Comparison of ENCODE assay signal across 11 mouse cellular contexts in the genomic region with DNA sequence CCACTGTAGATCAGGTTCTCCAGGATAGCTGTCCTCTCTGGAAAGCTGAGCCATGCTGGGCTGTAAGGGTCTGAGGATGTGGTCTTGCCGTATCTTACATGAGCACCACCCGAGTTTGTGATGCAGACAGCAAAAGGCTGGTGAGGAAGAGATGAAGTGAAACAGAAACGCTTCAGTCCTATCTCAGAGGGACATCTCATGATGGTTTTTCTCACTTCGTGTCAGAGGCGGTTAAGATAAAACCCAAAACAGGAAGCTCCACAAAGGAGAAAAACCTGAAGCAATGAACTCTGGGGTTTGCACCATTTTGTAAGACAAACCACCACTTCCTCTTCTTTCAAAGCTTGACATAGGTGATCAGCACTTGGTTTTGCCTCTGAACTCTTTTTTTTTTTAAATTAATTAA. TPM values are rescaled to one million over a fixed set of nuclear protein-coding genes. Genes with fewer than 3 reads are reported as not detected.
DNase-seq lines count a peak whose midpoint lies in the region; ATAC-seq and TF ChIP-seq lines count a peak whose summit lies in the region.
"Had no signal": no experiment of that assay in that cellular context is flagged by ENCODE, and none has a peak within 500 bp of the region (broad histone marks: within the 10 kb centered on the region; RNA-seq: fewer than 3 reads in every experiment).

No protein-coding gene starts in this region.

- H3K4me1 ChIP-seq in bone marrow, adult 2 months (ENCODE audit: control insufficient read depth, insufficient read depth, low read length): peaks cover 8% of the 10 kb centered on the region
- H3K4me1 ChIP-seq: lung, embryonic 15.5 days; neural tube, embryonic 15.5 days had no signal

- TF ChIP-seq CTCF in bone marrow, adult 2 months (IDR thresholded peaks at IDR 0.05; ENCODE audit: control insufficient read depth, insufficient read depth, low read length): 0 out of 2 replicates have a peak, but pooled peaks have one; percentile 10

- WGBS in bone marrow, adult 2 months: under 1% methylated on average over 5 of the region's 5 CpGs

- H3K4me3 ChIP-seq in bone marrow, adult 2 months (replicated peaks; ENCODE audit: control insufficient read depth, low read depth, low read length): peak overlapping the region; percentile 47
- H3K4me3 ChIP-seq: lung, embryonic 15.5 days; neural tube, embryonic 15.5 days had no signal

- 0 out of 2 replicates have a peak, but pooled peaks have one; percentile 19 for TF ChIP-seq POLR2A in bone marrow, adult 2 months (IDR thresholded peaks at IDR 0.05; ENCODE audit: borderline replicate concordance, control insufficient read depth, low read depth, low read length)

- peak overlapping the region; percentile 92 for H3K27ac ChIP-seq in bone marrow, adult 2 months (ENCODE audit: control insufficient read depth, insufficient read depth, low read depth, low read length, poor library complexity)
- H3K27ac ChIP-seq: lung, embryonic 15.5 days; neural tube, embryonic 15.5 days had no signal

- DNase-seq in CD8-positive naive resting alpha-beta T cell, adult 2 months (ENCODE audit: low read depth in 2 of 2, low spot score in 2 of 2): peak; percentile 71 to 74
- DNase-seq in lung, postnatal 25 days (ENCODE audit: low spot score): peak; percentile 78
- DNase-seq in spleen, postnatal 4 days (ENCODE audit: low spot score in 2 of 2): peak; percentile 35 to 70
- no peak for DNase-seq in right cerebral cortex, postnatal 25 days
- DNase-seq in cerebellum, postnatal 10 days: no peak
- DNase-seq: cerebellum, postnatal 36 days; kidney, postnatal 4 days had no signal

- no peak for ATAC-seq in erythroid progenitor cell, adult 5-6 weeks (replicated peaks; ENCODE audit: low FRiP score, poor library complexity, severe bottlenecking)

RNA-seq across cellular contexts. Expression of a gene that starts 13.2 kb away (rescaled TPM):
- not detected in 2 replicates for polyA plus RNA-seq in bone marrow, adult 2 months (2011; ENCODE audit: insufficient read depth, insufficient read length, low replicate concordance, missing spikeins)
- total RNA-seq in erythroid progenitor cell, adult 5-6 weeks (2015; ENCODE audit: low replicate concordance): not detected in 2 replicates
- total RNA-seq in erythroid progenitor cell, adult 5-6 weeks (2017; ENCODE audit: low replicate concordance): not detected in 2 replicates

RNA-seq across cellular contexts. Expression of a gene that starts 13.5 kb away (rescaled TPM):
- 1.2 and 4.6 TPM in 2 replicates for polyA plus RNA-seq in bone marrow, adult 2 months (2011; ENCODE audit: insufficient read depth, insufficient read length, low replicate concordance, missing spikeins)
- total RNA-seq in erythroid progenitor cell, adult 5-6 weeks (2015; ENCODE audit: low replicate concordance): 0.72 and 1.3 TPM in 2 replicates
- total RNA-seq in erythroid progenitor cell, adult 5-6 weeks (2017; ENCODE audit: low replicate concordance): 0.90 and 2.6 TPM in 2 replicates

RNA-seq across cellular contexts. Expression of a gene that starts 38.8 kb away (rescaled TPM):
- polyA plus RNA-seq in bone marrow, adult 2 months (2011; ENCODE audit: insufficient read depth, insufficient read length, low replicate concordance, missing spikeins): 1.7 and 5.3 TPM in 2 replicates
- 5.8 and 14.7 TPM in 2 replicates for total RNA-seq in erythroid progenitor cell, adult 5-6 weeks (2015; ENCODE audit: low replicate concordance)
- total RNA-seq in erythroid progenitor cell, adult 5-6 weeks (2017; ENCODE audit: low replicate concordance): 4.1 and 6.4 TPM in 2 replicates

Comparison
In these comparisons a context has a peak if more than half of its experiments do, and no peak if none do; other contexts are left out.
1. DNase-seq: peak in CD8-positive naive resting alpha-beta T cell, adult 2 months (2 of 2), lung, postnatal 25 days (single experiment) and spleen, postnatal 4 days (2 of 2); none in right cerebral cortex, postnatal 25 days (single experiment) and cerebellum, postnatal 10 days (0 of 2).